Mouse (Mus musculus): Measurements from ENCODE around the gene Tmem95. TPM values are rescaled to one million over a fixed set of nuclear protein-coding genes. Genes with fewer than 3 reads are reported as not detected.

Gene Tmem95
- polyA plus RNA-seq, 1 experiment, result not detected

DNA sequence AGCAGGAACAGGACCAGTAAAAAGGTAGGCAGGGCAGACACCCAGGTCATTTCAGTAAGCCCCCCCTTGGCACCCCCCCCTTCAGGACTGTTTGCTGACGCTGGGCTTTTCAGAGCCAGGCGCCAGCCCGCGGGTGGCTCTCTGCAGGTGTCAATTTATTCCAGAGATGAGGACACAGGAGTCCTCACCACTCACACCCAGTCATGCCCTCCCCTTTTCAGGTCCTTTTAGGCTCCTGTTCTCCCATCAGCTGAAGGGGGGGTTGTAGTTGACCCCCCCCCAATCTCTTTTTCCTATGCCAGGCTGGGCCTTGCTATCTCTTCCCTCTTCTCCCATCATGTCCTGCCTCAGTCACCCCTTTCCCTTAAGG lies 41.9 kb downstream of the Tmem95 start:
- peak; percentile 31 for DNase-seq (ENCODE audit: low read depth)

DNA sequence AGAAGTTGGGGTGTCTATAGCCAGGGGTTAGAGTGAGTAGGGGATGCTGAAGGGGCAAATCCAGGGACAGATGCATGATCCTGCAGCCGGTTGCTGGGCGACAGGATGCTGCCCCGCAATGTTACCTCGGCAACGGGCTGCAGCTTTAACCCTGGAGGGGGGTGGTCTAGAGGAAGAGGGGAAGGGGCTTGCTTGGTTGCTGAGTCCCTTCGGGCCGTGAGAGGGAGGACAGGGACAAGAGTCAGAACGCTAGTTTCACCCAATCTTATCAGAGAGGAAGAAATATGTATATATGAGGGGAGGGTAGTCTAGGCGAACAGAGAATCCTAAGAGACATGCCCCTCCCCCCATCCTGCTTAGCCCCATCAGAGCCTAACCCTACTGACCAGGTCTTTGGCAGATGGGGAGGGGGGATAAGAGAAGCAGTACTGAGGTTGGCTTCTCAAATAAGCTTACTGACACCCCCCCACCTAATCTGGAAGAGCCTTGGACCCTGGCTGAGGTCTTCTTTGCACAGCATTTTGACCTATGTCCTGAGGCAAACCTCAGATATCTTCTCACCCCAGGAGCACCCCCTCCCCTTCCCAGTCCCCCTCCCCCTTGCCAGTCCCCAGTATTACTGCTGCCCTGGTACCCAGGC lies 42.4 kb downstream of the Tmem95 start:
- peak; percentile 63 for DNase-seq (ENCODE audit: low read depth)
- TF ChIP-seq CTCF (IDR thresholded peaks at IDR 0.05; ENCODE audit: borderline replicate concordance, extremely low read depth, insufficient read depth, insufficient read length) (no peak), POLR2A (IDR thresholded peaks at IDR 0.05; ENCODE audit: borderline replicate concordance, extremely low read depth, insufficient read depth, insufficient read length, poor library complexity, severe bottlenecking) (no peak)

More for the DNA sequence above, 41.9 kb downstream of the Tmem95 start:
- TF ChIP-seq POLR2A (IDR thresholded peaks at IDR 0.05; ENCODE audit: borderline replicate concordance, extremely low read depth, insufficient read depth, insufficient read length, poor library complexity, severe bottlenecking), result no peak
- TF ChIP-seq CTCF (IDR thresholded peaks at IDR 0.05; ENCODE audit: borderline replicate concordance, extremely low read depth, insufficient read depth, insufficient read length), result no peak

DNA sequence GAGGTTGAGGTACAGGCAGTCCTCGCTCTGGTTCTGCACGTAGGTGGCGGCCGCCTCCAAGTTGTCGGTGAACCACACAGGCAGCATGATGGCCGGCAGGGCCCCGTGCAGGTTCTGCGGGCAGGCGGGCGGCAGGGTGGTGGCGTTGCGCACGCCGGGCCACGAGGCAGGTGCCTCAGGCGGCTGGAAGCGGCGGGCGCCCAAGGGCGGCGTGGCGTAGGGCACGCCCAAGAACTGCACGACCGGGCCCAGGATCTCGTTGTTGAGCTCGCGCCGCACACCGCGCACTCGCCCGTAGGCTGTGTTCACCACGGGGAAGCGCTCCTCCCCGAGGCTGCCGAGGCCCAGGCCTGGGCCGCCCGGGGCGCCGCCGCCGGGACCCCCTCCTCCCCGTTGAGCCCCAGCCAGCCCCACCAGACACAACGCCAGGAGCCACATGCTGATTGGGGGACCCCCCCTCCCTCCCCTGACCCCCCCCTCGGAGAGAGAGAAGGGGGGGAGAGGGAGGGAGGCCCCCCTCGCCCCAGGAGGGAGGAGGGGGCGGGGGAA lies 43.7 kb downstream of the Tmem95 start:
- no peak for TF ChIP-seq POLR2A (IDR thresholded peaks at IDR 0.05; ENCODE audit: borderline replicate concordance, extremely low read depth, insufficient read depth, insufficient read length, poor library complexity, severe bottlenecking)
- no peak for TF ChIP-seq CTCF (IDR thresholded peaks at IDR 0.05; ENCODE audit: borderline replicate concordance, extremely low read depth, insufficient read depth, insufficient read length)
- DNase-seq (ENCODE audit: low read depth), result peak; percentile 51

DNA sequence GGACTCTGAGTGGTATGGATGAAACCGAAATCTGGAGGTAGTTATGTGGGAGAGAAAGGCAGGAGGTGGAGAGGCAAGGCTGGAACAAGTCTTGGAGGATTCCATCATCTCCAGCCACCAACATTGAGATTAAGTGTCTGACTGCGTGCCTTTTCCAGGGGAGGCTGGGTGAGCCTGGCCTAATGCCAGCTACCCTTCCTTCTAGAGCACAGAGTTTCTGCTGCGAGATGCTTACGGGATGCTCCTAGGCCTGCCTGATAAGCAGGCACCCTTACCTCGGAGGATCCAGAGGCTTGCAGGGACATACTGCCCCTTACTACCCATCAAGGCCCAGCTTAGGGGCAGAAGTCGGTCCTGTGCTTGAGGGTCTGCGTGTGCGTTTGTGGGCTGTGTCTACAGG lies 44.3 kb downstream of the Tmem95 start:
- no peak for TF ChIP-seq POLR2A (IDR thresholded peaks at IDR 0.05; ENCODE audit: borderline replicate concordance, extremely low read depth, insufficient read depth, insufficient read length, poor library complexity, severe bottlenecking)
- TF ChIP-seq CTCF (IDR thresholded peaks at IDR 0.05; ENCODE audit: borderline replicate concordance, extremely low read depth, insufficient read depth, insufficient read length), result no peak
- peak; percentile 14 for DNase-seq (ENCODE audit: low read depth)

DNA sequence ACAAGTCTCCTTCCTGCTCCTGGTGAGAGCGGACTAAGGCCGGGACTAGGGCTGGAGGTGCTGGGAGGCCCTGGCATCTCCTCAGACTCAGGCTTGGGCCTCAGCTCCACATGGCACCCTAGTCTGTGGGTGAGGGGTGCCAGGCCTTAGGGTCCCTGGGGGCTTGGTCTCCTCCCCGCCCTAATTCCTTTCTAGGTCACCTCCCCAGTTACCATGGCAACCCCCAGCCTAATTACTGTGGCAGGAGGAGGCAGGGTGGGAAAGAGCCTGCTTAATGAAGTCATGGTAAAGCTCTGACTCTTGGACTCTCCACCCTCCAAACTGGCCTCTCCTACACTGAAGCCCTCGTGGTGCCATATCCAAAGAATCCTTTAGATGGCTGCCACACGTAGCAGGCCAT lies 49.0 kb downstream of the Tmem95 start:
- TF ChIP-seq CTCF (IDR thresholded peaks at IDR 0.05; ENCODE audit: borderline replicate concordance, extremely low read depth, insufficient read depth, insufficient read length), result no peak
- no peak for TF ChIP-seq POLR2A (IDR thresholded peaks at IDR 0.05; ENCODE audit: borderline replicate concordance, extremely low read depth, insufficient read depth, insufficient read length, poor library complexity, severe bottlenecking)

More for the DNA sequence above, 49.0 kb downstream of the Tmem95 start:
- no peak for DNase-seq (ENCODE audit: low read depth)

Other genes starting within 250 kb of the Tmem95 start
- 129 and 151 TPM in 2 replicates for gene Fxr2, start 245.0 kb downstream of the Tmem95 start, polyA plus RNA-seq (2012; rRNA removed)
- 0.42 TPM in 1 of 2 replicates, not detected in the other for gene Sox15, start 222.7 kb downstream of the Tmem95 start, polyA plus RNA-seq (2012; rRNA removed)
- 133 and 185 TPM in 2 replicates for gene Mpdu1, start 215.4 kb downstream of the Tmem95 start, polyA plus RNA-seq (2012; rRNA removed)
- gene Cd68, start 211.9 kb downstream of the Tmem95 start, polyA plus RNA-seq (2012; rRNA removed), result 7.8 and 10.8 TPM in 2 replicates
- gene Eif4a1, start 205.6 kb downstream of the Tmem95 start, polyA plus RNA-seq (2012; rRNA removed), result 894 and 1,040 TPM in 2 replicates
- gene Senp3, start 195.9 kb downstream of the Tmem95 start, polyA plus RNA-seq (2012; rRNA removed), result 139 and 167 TPM in 2 replicates
- gene Tnfsf13, start 192.2 kb downstream of the Tmem95 start, polyA plus RNA-seq (2012; rRNA removed), result 0.55 and 0.71 TPM in 2 replicates
- 5.3 and 6.0 TPM in 2 replicates for gene Tnfsf12, start 182.2 kb downstream of the Tmem95 start, polyA plus RNA-seq (2012; rRNA removed)
- 0.77 and 1.2 TPM in 2 replicates for gene Tnfsfm13, start 181.9 kb downstream of the Tmem95 start, polyA plus RNA-seq (2012; rRNA removed)
- 35.8 and 71.0 TPM in 2 replicates for gene Polr2a, start 119.4 kb downstream of the Tmem95 start, polyA plus RNA-seq (2012; rRNA removed)
- 0.68 and 1.1 TPM in 2 replicates for gene Slc35g3, start 116.0 kb downstream of the Tmem95 start, polyA plus RNA-seq (2012; rRNA removed)
- gene Zbtb4, start 112.1 kb downstream of the Tmem95 start, polyA plus RNA-seq (2012; rRNA removed), result 10.0 and 12.1 TPM in 2 replicates
- 3.0 and 4.2 TPM in 2 replicates for gene Chrnb1, start 82.1 kb downstream of the Tmem95 start, polyA plus RNA-seq (2012; rRNA removed)
- 20.4 and 20.9 TPM in 2 replicates for gene Fgf11, start 76.2 kb downstream of the Tmem95 start, polyA plus RNA-seq (2012; rRNA removed)
- 0.30 and 0.36 TPM in 2 replicates for gene Tmem102, start 72.4 kb downstream of the Tmem95 start, polyA plus RNA-seq (2012; rRNA removed)
- not detected in 2 replicates for gene Gm39566, start 62.7 kb downstream of the Tmem95 start, polyA plus RNA-seq (2012; rRNA removed)
- gene Spem2, start 59.6 kb downstream of the Tmem95 start, polyA plus RNA-seq (2012; rRNA removed), result not detected in 2 replicates
- 1.3 and 1.4 TPM in 2 replicates for gene Spem1, start 55.8 kb downstream of the Tmem95 start, polyA plus RNA-seq (2012; rRNA removed)
- 123 and 183 TPM in 2 replicates for gene Nlgn2, start 40.2 kb downstream of the Tmem95 start, polyA plus RNA-seq (2012; rRNA removed)
- gene Tmem256, start 39.5 kb downstream of the Tmem95 start, polyA plus RNA-seq (2012; rRNA removed), result 167 and 271 TPM in 2 replicates
- gene Plscr3, start 31.6 kb downstream of the Tmem95 start, polyA plus RNA-seq (2012; rRNA removed), result 86.3 and 105 TPM in 2 replicates
- 0.18 and 0.29 TPM in 2 replicates for gene Tnk1, start 19.3 kb downstream of the Tmem95 start, polyA plus RNA-seq (2012; rRNA removed)
- 1.6 and 1.9 TPM in 2 replicates for gene Kctd11, start 3.4 kb upstream of the Tmem95 start, polyA plus RNA-seq (2012; rRNA removed)
- gene Acap1, start 17.5 kb upstream of the Tmem95 start, polyA plus RNA-seq (2012; rRNA removed), result 0.59 and 0.82 TPM in 2 replicates
- 8.5 and 9.5 TPM in 2 replicates for gene 2810408A11Rik, start 23.0 kb upstream of the Tmem95 start, polyA plus RNA-seq (2012; rRNA removed)
- 118 and 129 TPM in 2 replicates for gene Neurl4, start 23.1 kb upstream of the Tmem95 start, polyA plus RNA-seq (2012; rRNA removed)
- 80.8 and 109 TPM in 2 replicates for gene Gps2, start 35.9 kb upstream of the Tmem95 start, polyA plus RNA-seq (2012; rRNA removed)
- gene Eif5a, start 43.9 kb upstream of the Tmem95 start, polyA plus RNA-seq (2012; rRNA removed), result 727 and 821 TPM in 2 replicates
- gene Ybx2, start 57.8 kb upstream of the Tmem95 start, polyA plus RNA-seq (2012; rRNA removed), result 45.0 and 67.9 TPM in 2 replicates
- gene Slc2a4, start 70.2 kb upstream of the Tmem95 start, polyA plus RNA-seq (2012; rRNA removed), result 5.2 and 12.5 TPM in 2 replicates
- gene Cldn7, start 86.8 kb upstream of the Tmem95 start, polyA plus RNA-seq (2012; rRNA removed), result 0.33 and 0.38 TPM in 2 replicates
- 98.1 and 110 TPM in 2 replicates for gene Ctdnep1, start 103.1 kb upstream of the Tmem95 start, polyA plus RNA-seq (2012; rRNA removed)
- gene Elp5, start 104.5 kb upstream of the Tmem95 start, polyA plus RNA-seq (2012; rRNA removed), result 127 and 159 TPM in 2 replicates
- gene Gabarap, start 113.1 kb upstream of the Tmem95 start, polyA plus RNA-seq (2012; rRNA removed), result 457 and 501 TPM in 2 replicates
- 49.2 and 54.9 TPM in 2 replicates for gene Phf23, start 117.8 kb upstream of the Tmem95 start, polyA plus RNA-seq (2012; rRNA removed)
- gene Dvl2, start 122.6 kb upstream of the Tmem95 start, polyA plus RNA-seq (2012; rRNA removed), result 36.8 and 45.7 TPM in 2 replicates
- 36.0 and 43.9 TPM in 2 replicates for gene Acadvl, start 137.4 kb upstream of the Tmem95 start, polyA plus RNA-seq (2012; rRNA removed)
- 231 and 306 TPM in 2 replicates for gene Dlg4, start 138.9 kb upstream of the Tmem95 start, polyA plus RNA-seq (2012; rRNA removed)
- gene Asgr1, start 176.1 kb upstream of the Tmem95 start, polyA plus RNA-seq (2012; rRNA removed), result 1.2 and 1.8 TPM in 2 replicates
- gene Asgr2, start 214.6 kb upstream of the Tmem95 start, polyA plus RNA-seq (2012; rRNA removed), result 0.09 TPM in 1 of 2 replicates, not detected in the other

Data from brain, embryonic 14.5 days (tissue).